Mouse (Mus musculus) embryonic facial prominence, embryonic 14.5 days (tissue): ENCODE data around the gene Pip4k2c. TPM values are rescaled to one million over a fixed set of nuclear protein-coding genes. Genes with fewer than 3 reads are reported as not detected.

ENCODE experiments used
- ATAC-seq: fragments of 200-750 bp; cut with Nextera tagmentation; 2 replicates; pipeline ENCODE4 v1.8.0; 2017; ENCODE audit warnings: low read depth, moderate number of reproducible peaks, moderate TSS enrichment
- DNase-seq: peaks from one replicate; pipeline ENCODE4 v3.0.0-alpha.2; 2015; ENCODE audit warnings: low spot score
- H3K27ac ChIP-seq: fragments of 300-500 bp; sonication (generic); replicated peaks from 2 replicates; pipeline ENCODE4 v1.5.1; 2014; ENCODE audit warnings: low read depth, mild to moderate bottlenecking, low read length, moderate library complexity
- H3K27me3 ChIP-seq: fragments of 300-500 bp; sonication (generic); replicated peaks from 2 replicates; pipeline ENCODE4 v1.6.1; 2014; ENCODE audit warnings: low read length; ENCODE audit not compliant: control insufficient read depth, insufficient read depth
- H3K36me3 ChIP-seq: fragments of 300-500 bp; sonication (generic); 2 replicates; pipeline ENCODE4 v1.6.1; 2014; ENCODE audit warnings: low read length, mixed read lengths; ENCODE audit not compliant: control insufficient read depth, insufficient read depth
- H3K4me1 ChIP-seq: fragments of 300-500 bp; sonication (generic); 2 replicates; pipeline ENCODE4 v1.6.1; 2014; ENCODE audit warnings: antibody characterized with exemption, low read length; ENCODE audit not compliant: control insufficient read depth, insufficient read depth
- H3K4me2 ChIP-seq: fragments of 300-500 bp; sonication (generic); 2 replicates; pipeline ENCODE4 v1.6.1; 2014; ENCODE audit warnings: low read depth, mild to moderate bottlenecking, low read length, moderate library complexity, mixed read lengths
- H3K4me3 ChIP-seq: fragments of 300-500 bp; sonication (generic); 2 replicates; pipeline ENCODE4 v1.5.1; 2014; ENCODE audit warnings: low read depth, mild to moderate bottlenecking, low read length
- H3K9ac ChIP-seq: fragments of 300-500 bp; sonication (generic); 2 replicates; pipeline ENCODE4 v1.6.1; 2014; ENCODE audit warnings: low read depth, mild to moderate bottlenecking, low read length, moderate library complexity, mixed read lengths
- H3K9me3 ChIP-seq: fragments of 300-500 bp; sonication (generic); 2 replicates; pipeline ENCODE4 v1.6.1; 2016; ENCODE audit warnings: low read length; ENCODE audit not compliant: control insufficient read depth
- WGBS: fragments of 180-500 bp; shearing (Covaris S2); extraction: QIAGEN DNeasy Blood & Tissue Kit; methylation state at CpG from one replicate; pipeline ENCODE4 v1.1.7; 2014; 5-methylcytosine and 5-hydroxymethylcytosine counted together
- polyA plus RNA-seq: library from polyadenylated mRNA; unstranded; fragments of >200 nt; fragmentation: Nextera tagmentation; extraction: Ambion mirVana; gene quantifications from 2 replicates; pipeline ENCODE4 v1.2.1, GENCODE M21; 2014

Gene Pip4k2c
- polyA plus RNA-seq, 1 experiment from 2014 or later: 19.3 TPM

DNA sequence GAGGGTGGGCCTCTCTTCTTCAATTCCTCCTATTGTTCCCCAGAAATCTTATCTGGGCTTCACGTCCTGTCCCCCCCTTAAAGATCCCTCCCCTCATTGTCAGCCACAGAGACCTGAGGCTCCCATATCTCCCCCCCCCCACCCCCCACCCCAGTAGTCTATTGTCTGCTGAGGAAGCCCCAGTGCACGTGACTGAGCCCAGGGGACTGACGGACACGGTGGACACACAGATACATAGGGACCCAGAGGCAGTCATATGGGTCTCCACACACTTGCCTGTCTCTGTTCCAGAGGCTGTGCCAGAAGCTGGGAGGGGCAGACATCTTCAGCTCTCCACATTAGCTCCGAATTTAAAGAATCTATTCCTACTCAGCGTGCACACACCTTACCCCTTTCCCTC lies 29.8 kb downstream of the Pip4k2c start:
- ATAC-seq: no peak
- no peaks in the 10 kb centered on the region for H3K9me3 ChIP-seq
- H3K27me3 ChIP-seq: peaks cover 51% of the 10 kb centered on the region
- H3K27ac ChIP-seq: no peak overlapping the region
- no peak overlapping the region for H3K9ac ChIP-seq
- no peak for DNase-seq
- WGBS: 62% methylated on average over 6 of the region's 6 CpGs
- no peak overlapping the region for H3K4me2 ChIP-seq
- peaks cover 7% of the 10 kb centered on the region; the same call in 1 of the 2 replicates for H3K4me1 ChIP-seq
- peaks cover 39% of the 10 kb centered on the region for H3K36me3 ChIP-seq
- H3K4me3 ChIP-seq: no peak overlapping the region

- no peaks in the 10 kb centered on the region for H3K9me3 ChIP-seq
- peaks cover 32% of the 10 kb centered on the region for H3K36me3 ChIP-seq
- no peak for ATAC-seq
- peaks cover 51% of the 10 kb centered on the region for H3K27me3 ChIP-seq
- no peak overlapping the region for H3K9ac ChIP-seq
- peak overlapping the region; percentile 21; the same call in 1 of the 2 replicates for H3K4me3 ChIP-seq
- WGBS: 17% methylated on average over 3 of the region's 3 CpGs
- H3K4me1 ChIP-seq: peaks cover 7% of the 10 kb centered on the region; the same call in 1 of the 2 replicates
- no peak overlapping the region for H3K27ac ChIP-seq
- no peak for DNase-seq
- H3K4me2 ChIP-seq: peak overlapping the region; percentile 49; the same call in 1 of the 2 replicates
Observed at GRCm38 (mm10) chr10:127180695-127181047, 30.7 kb downstream of the Pip4k2c start.

GRCm38 (mm10) chr10:127179871-127180694 lies 31.3 kb downstream of the Pip4k2c start, which contains the start of gene Slc26a10:
Slc26a10 (minus strand) TSS chr10:127180645.
- Histone ChIP-seq H3K9ac (no peak within 1 kb of the TSS), H3K4me3 (peak within 1 kb of the TSS; percentile 21), H3K4me2 (peak within 1 kb of the TSS; percentile 49), H3K9me3 (no peaks in the 10 kb centered on the region), H3K27ac (no peak within 1 kb of the TSS), H3K27me3 (peaks cover 51% of the 10 kb centered on the region), H3K36me3 (peaks cover 26% of the 10 kb centered on the region), H3K4me1 (peaks cover 7% of the 10 kb centered on the region; the same call in 1 of the 2 replicates)
- DNase-seq (peak; percentile 27), ATAC-seq (peak; percentile 34)
- 3% methylated on average over 27 of the region's 34 CpGs for WGBS

DNA sequence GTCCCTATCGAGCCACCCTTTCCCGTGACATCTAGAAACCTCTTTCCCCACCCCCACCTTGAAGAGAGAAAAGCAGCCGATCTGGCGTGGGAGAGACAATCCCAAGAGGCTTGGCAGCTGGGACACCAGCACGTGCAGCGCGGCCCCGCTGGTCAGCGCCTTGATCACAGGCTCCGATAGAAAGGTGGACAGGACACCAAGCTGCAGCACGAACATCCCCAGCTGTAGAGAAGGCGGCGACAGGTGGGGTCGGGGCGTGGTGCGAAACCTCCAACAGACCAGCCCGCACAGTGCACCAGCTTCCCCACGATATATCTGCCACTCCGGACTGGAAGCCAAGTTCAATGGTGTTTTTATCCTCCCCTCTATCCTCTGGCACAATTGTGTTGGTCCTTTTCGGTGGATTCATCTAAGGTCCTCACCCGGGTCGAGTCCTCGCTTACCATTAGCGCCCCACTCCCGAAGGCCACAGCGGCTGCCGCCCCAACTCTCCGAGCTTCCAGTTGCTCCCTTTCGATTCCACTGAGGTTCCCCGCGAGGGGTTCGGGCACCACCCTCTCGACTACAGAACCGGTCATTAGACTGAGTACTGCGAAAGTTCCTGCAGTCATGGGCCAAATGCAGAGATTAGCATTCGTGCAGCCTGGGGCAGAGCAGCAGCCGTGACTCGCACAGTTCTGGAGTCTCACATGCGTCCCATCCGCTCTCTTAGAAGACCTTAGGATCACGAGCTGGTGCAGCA lies 32.9 kb downstream of the Pip4k2c start:
- no peaks in the 10 kb centered on the region for H3K9me3 ChIP-seq
- peak overlapping the region; percentile 32 for H3K4me3 ChIP-seq
- ATAC-seq: no peak
- peak overlapping the region; percentile 61 for H3K4me2 ChIP-seq
- 0 out of 2 replicates have a peak overlapping the region, but pooled peaks have one; percentile 38 for H3K9ac ChIP-seq
- H3K4me1 ChIP-seq: peaks cover 7% of the 10 kb centered on the region; the same call in 1 of the 2 replicates
- no peak for DNase-seq
- peaks cover 15% of the 10 kb centered on the region for H3K36me3 ChIP-seq
- no peak overlapping the region for H3K27ac ChIP-seq
- 5% methylated on average over 36 of the region's 41 CpGs for WGBS
- H3K27me3 ChIP-seq: peaks cover 51% of the 10 kb centered on the region

GRCm38 (mm10) chr10:127177719-127178118 lies 33.7 kb downstream of the Pip4k2c start:
- Histone ChIP-seq H3K27ac (no peak overlapping the region), H3K4me1 (peaks cover 7% of the 10 kb centered on the region; the same call in 1 of the 2 replicates), H3K27me3 (peaks cover 51% of the 10 kb centered on the region), H3K4me2 (peak overlapping the region; percentile 61), H3K36me3 (peaks cover 8% of the 10 kb centered on the region), H3K4me3 (peak overlapping the region; percentile 32), H3K9ac (0 out of 2 replicates have a peak overlapping the region, but pooled peaks have one; percentile 38), H3K9me3 (no peaks in the 10 kb centered on the region)
- ATAC-seq (peak; percentile 68), DNase-seq (peak; percentile 87)
- under 1% methylated on average over 23 of the region's 23 CpGs for WGBS

- WGBS: 20% methylated on average over 9 of the region's 9 CpGs
- H3K27me3 ChIP-seq: peaks cover 51% of the 10 kb centered on the region
- H3K9ac ChIP-seq: no peak overlapping the region
- 0 out of 2 replicates have a peak, but pooled peaks cover 3% of the 10 kb centered on the region for H3K36me3 ChIP-seq
- H3K4me3 ChIP-seq: no peak overlapping the region
- DNase-seq (no peak), ATAC-seq (no peak)
- no peaks in the 10 kb centered on the region for H3K9me3 ChIP-seq
- peaks cover 7% of the 10 kb centered on the region; the same call in 1 of the 2 replicates for H3K4me1 ChIP-seq
- H3K4me2 ChIP-seq: peak overlapping the region; percentile 61
- H3K27ac ChIP-seq: no peak overlapping the region
Observed at GRCm38 (mm10) chr10:127177235-127177634, 34.1 kb downstream of the Pip4k2c start.

- H3K9ac ChIP-seq: no peak overlapping the region
- H3K4me3 ChIP-seq: no peak overlapping the region
- H3K4me2 ChIP-seq: peak overlapping the region; percentile 15; the same call in 1 of the 2 replicates
Observed at GRCm38 (mm10) chr10:127176756-127177155, 34.6 kb downstream of the Pip4k2c start.

DNA sequence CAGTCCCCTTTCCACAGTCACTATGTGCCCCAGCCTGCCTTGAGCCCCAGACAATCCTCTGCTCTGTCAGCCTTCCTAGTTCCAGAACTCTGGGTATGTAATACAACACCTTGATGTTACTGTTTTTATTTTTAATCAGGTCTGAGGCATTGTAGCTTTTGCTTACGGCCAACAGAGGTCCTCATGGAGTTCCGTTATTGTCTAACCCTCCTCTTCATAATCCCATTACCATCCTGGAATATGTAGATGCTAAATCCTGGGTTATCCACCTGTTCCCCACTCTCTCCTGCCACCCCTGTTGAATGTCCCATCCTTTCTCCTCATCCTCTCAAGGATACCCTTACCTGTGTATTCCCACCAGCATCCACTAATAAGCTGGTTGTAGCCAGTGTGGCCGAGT lies 35.2 kb downstream of the Pip4k2c start:
- DNase-seq (no peak), ATAC-seq (no peak)
- peaks cover 48% of the 10 kb centered on the region for H3K27me3 ChIP-seq

More at GRCm38 (mm10) chr10:127176756-127177155, 34.6 kb downstream of the Pip4k2c start:
- H3K36me3 ChIP-seq: no peaks in the 10 kb centered on the region
- no peak for DNase-seq
- ATAC-seq: no peak
- H3K4me1 ChIP-seq: peaks cover 7% of the 10 kb centered on the region; the same call in 1 of the 2 replicates
- H3K27me3 ChIP-seq: peaks cover 48% of the 10 kb centered on the region
- H3K27ac ChIP-seq: no peak overlapping the region
- WGBS: 8% methylated on average over 7 of the region's 7 CpGs
- no peaks in the 10 kb centered on the region for H3K9me3 ChIP-seq

More for the DNA sequence above, 35.2 kb downstream of the Pip4k2c start:
- no peaks in the 10 kb centered on the region for H3K9me3 ChIP-seq
- no peak overlapping the region for H3K9ac ChIP-seq
- WGBS: 35% methylated on average over 3 of the region's 3 CpGs
- peaks cover 7% of the 10 kb centered on the region; the same call in 1 of the 2 replicates for H3K4me1 ChIP-seq
- H3K4me2 ChIP-seq: no peak overlapping the region
- H3K27ac ChIP-seq: no peak overlapping the region
- H3K4me3 ChIP-seq: no peak overlapping the region
- no peaks in the 10 kb centered on the region for H3K36me3 ChIP-seq
